Mouse (Mus musculus) heart, adult 9 months (tissue): Measurements from ENCODE around the gene Igfbp6.
"Not testable (repeated sequence)": the region's sequence is repeated elsewhere in the genome, so short reads cannot be mapped to it uniquely, and the experiment has no call there.

Experiments
- DNase-seq, 2 experiments: peaks; one replicate each; pipeline ENCODE4 v3.0.0; 2022; ENCODE audit warnings: low spot score in 2 of 2

The Igfbp6 gene

DNA sequence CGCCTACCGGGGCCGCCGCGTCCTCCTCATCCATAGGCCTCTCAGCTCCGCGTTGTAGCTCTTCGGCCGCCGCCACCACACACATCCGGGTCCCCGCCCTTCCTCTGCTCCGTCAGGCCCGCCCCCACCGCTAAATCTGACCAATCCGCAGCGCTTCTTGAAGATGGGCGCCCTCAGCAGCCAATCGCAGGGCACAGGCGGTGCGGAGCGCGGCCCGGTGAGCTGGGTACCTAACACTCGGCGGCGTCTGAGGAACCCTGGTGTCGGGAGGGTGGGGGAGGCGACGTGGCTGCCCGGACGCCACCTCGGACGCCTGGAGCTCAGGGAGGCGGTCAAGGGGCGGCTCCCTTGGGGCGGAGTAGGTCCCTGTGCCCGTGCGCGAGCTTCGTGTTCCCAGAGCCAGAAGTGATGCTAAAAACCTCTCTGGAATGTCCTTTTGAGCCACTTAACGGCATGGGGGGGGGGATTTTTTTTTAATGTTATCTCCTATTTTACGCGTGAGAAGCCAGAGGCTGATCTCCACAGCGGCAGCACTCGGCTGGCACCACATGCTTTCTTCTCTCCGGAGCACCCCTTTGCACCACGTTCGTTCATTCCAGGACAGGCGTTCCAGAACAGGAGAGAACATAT lies 7.9 kb upstream of the Igfbp6 start, which contains the start of gene Spryd3:
Gene Spryd3, minus strand, starts transcription at position 106 of the 630 bp plus-strand sequence.
- DNase-seq = peak; percentile 98 to 99

DNA sequence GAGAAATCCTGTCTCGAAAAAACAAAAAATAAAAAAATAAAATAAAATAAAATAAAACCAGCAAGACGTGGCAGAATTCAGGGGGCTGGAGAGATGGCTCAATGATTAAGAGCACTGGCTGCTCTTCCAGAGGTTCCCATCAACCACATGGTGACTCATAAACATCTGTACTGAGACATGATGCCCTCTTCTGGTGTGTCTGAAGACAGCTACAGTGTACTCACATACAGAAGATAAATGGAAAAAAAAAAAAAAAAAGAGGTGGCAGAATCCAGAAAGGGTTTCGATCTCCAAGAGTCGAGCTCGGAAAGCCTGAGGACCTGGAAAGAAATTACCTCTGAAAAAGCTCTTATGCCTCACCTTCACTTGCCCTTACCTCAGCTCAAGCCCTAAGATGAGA lies 3.0 kb upstream of the Igfbp6 start:
- DNase-seq = no peak

DNA sequence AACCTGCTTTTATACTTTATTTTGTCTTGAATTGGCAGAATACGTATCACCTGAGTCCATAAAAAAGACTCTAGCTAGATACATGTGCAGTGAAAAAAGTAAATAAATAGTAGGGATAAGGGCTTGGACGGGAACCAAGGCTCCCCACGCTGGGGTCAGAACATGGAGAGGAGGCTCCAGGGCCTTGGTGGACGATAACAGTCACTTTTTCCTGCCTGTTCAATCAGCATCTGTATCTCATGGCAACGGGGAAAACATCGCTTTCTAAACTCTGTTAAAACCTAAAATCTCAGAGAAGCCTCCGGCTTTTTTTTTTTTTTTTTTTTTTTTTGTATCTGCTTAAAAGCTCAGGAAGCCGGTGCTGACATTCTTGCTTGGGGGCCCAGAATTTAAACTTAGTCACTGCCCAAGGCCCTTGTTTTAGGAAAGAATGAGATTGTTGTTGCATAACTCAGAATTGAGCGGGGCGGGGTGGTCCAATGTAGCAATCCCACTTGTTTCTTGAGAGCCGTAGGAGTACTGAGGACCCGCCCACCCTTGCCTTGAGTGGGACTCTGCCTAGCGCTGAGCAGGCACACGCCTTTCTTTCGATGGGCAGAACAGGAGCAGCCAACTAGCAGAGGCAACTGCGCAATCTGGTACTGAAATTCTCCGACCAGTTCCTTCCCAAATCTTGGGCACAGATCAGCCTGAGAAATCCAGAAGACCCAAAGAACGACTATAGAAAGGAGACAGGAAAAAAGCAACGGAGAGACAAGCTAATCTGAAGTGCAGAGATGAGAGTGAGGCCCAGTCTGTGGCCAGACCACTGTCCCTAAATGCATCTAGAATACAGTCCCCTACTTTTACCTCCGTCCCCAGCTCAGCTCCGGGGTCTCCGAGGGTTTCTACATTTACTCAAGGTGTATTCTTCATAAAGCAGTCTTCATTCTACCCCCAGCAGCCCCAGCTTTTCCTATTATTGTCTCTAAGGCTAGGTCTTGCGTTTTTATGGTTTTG lies 949 bp upstream of the Igfbp6 start:
- DNase-seq = peak; percentile 73 to 76

DNA sequence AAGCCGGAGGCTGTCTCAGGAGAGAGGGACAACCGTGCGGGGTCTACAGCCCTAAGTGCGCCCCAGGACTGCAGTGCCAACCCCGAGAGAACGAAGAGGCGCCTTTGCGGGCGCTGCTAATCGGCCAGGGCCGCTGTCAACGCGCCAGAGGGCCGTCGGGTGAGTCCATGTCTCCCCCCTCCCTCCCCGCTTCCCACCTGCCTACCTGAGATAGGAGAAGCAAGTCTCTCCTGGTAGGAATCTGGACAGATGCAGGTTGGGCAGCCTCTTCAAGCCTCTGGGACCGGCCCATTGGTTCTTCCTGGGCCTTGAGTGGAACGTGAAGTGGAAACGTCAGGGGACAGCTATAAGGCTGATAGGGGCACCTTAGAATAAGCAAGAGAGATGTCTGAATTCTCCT lies 564 bp downstream of the Igfbp6 start:
- no peak for DNase-seq

DNA sequence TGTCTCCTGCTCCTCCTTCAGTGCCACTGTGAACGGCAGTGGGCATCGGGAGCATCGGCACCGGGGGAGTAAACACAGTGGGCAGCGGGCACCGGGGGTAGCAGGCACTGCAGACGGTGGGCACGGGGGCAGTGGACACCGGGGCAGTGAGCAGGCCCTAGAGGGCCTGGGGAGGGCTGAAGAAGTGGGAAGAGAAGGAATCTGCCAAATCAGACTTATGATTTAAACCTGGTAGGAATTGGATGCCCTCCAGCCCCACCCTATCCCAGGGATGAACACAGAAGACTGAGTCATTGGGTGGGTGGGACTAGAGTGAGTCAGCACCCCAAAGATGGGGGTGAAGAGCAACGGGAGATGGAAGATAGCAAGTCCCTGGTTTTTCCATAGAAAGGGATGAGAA lies 1.2 kb downstream of the Igfbp6 start:
- peak; percentile 41 to 43 for DNase-seq

DNA sequence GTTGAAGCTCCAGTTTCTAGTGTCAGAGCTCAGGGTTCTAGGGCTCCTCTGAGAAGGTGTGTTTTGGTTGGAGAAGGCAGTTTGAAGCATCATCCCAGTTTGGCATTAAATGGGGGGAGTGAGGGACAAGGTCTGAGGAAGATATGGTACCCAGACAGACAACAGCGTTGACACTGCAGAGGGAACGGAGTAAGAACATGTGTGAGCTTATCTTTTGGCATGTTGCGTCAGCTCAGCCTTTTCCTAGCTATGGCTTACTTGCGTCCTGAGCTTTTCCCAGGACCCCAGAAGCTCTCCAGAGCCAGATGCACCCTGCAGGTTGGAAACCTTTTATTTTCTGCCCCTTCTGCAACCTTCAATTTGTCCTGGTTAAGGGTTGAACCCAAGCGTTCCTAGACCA lies 1.9 kb downstream of the Igfbp6 start:
- no peak for DNase-seq

DNA sequence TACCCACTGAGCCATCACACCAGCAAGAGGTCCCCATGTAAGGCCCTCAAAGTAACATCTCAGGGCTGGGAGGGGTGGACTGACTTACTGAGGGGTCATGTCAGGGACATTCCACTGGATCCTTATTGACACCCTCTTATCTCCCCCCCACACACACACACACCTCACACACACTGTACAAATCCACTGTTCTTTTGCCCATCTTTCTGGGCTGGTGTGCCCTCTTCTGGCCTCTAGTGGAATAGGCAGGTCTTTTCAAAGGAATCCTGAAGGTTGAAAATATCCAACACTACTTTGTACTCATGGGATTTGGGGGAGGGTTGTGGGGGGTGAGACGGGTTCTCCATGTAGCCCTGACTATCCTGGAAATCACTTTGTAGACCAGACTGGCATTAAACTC lies 2.7 kb downstream of the Igfbp6 start:
- DNase-seq = peak in 1 of 2 experiments; percentile 45

DNA sequence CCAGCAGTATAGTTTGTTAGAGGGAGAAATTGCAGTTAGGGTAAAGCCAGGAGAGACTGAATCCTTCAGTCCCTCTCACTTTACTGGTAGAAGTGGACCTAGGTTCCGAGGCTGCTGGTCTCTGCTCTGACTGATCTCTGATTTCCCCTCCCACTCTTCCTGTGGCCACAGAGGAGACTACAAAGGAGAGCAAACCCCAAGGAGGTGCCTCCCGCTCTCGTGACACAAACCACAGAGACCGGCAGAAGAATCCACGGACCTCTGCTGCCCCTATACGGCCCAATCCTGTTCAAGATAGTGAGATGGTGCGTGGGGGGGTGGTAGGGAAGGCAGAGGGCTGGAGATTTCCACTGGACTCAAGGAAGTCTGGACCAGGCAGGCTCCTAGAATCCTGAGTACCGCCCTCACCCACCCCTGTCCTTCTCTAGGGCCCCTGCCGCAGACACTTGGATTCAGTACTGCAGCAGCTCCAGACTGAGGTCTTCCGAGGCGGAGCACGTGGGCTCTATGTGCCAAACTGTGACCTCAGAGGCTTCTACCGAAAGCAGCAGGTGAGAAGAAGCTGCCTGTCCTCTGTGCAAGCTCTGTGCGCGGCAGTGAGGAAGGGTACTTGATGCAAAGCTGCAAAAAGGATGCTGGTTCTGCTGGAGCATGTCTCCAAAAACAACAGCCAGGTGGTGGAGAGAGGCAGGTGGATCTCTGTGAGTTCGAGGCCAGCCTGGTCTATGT lies 3.7 kb downstream of the Igfbp6 start:
- no peak for DNase-seq

DNA sequence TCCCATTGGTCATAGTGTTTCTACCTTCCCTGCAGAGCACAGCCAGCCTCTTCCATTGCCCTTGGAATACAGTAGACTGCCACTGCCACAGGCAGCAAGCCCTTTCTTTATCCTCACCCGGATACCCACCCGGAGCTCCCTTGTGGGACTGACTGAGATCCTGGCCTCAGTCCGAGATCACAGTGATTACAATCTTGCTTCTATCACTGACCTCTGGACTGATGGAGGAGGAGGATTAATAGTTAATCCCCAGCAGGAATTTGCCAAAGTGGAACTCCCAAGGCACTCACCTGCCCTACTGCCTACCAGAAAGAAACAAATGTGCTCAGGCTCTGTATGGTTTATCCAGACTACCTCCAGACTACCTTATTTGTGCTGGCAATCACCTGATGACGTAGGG lies 5.4 kb downstream of the Igfbp6 start:
- no peak for DNase-seq

DNA sequence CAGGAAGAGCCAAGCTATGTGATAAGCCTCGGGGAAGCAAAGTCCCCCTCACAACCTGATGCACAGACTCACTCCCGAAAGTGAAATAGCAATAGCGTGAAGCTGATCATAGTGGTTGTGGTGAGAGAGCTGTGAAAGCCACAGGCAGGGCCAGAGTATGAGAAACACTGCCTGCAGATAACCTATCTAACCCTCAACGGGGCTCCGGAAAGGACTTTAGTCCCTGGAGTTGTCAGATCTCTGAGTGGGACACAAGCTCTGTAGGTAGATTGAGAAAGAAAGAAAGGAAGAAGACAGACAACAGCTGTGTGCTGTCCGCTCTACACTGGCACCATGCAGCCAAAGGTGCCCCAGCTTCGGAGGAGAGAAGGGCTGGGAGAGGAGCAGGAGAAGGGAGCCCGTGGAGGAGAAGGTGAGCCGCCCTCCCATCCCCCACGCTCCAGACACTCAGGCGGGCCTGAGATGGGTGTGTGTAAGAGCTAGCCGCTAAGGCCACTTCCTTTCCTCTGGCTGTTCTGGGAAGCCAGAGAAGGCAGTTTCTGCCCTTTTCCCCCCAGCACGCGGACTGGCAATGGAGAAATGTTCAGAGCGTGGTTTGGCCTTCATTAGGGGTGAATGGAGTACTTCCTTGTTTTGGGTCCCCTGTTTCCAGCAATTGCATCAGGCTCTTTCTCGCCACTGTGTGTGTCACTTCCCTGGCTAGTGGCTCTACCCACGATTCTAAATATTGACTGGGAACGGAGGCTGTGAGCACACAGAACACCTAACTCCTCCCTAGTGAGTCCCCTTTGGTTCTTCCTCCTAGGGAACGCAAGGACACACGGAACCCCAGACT lies 6.4 kb downstream of the Igfbp6 start, which contains the start of gene Soat2:
Gene Soat2, plus strand, starts transcription at position 226 of the 835 bp plus-strand sequence.
- peak in 1 of 2 experiments; percentile 52 for DNase-seq

DNA sequence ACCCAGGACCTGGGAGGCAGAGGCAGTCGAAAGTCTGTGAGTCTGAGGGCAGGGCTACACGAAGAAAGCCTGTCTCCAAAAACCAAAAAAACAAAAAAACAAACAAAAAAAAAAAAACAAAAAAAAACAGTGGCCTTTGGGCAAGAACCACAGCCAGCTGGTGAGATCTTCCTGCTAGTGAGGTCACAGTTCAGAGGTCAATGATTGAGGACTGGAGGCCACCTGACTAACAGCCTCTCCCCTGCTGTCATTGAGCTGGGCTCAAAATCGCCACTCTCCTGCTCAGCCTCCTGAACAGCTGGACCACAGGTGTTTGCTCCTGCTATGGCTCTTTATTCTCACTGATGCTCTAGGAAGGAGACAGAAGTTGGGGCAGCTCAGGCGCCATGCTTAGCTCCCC lies 8.5 kb downstream of the Igfbp6 start:
- DNase-seq = no peak

DNA sequence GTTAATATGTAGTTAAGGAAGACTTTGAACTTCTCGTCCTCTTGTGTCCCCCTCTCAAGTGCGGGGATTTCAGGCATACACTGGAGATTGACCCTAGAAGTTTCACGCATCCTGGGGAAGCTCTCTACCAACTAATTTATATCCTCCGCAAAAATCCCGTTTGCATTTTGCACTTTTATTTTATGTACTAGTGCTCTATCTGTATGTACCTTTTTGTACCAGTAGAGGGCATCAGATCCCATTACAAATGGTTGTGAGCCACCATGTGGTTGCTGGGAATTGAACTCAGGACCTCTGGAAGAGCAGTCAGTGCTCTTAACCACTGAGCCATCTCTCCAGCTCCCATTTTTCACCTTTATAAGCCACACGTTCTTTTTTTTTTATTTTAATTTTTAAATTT lies 10.8 kb downstream of the Igfbp6 start:
- not testable (repeated sequence) for DNase-seq

DNA sequence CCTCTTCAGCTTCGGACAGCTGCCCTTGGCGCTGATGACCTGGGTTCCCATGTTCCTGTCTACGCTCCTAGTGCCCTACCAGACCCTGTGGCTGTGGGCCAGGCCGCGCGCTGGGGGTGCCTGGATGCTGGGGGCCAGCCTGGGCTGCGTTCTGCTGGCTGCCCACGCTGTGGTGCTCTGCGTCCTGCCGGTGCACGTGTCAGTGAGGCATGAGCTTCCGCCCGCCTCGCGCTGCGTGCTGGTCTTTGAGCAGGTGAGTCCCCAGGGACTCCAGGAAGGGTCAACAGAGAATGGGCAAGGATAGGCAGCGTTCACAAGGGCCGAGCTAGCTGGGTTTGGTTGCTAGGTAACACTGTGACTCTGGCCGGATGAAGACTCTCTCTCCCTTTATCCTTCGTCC lies 12.7 kb downstream of the Igfbp6 start:
- no peak for DNase-seq

DNA sequence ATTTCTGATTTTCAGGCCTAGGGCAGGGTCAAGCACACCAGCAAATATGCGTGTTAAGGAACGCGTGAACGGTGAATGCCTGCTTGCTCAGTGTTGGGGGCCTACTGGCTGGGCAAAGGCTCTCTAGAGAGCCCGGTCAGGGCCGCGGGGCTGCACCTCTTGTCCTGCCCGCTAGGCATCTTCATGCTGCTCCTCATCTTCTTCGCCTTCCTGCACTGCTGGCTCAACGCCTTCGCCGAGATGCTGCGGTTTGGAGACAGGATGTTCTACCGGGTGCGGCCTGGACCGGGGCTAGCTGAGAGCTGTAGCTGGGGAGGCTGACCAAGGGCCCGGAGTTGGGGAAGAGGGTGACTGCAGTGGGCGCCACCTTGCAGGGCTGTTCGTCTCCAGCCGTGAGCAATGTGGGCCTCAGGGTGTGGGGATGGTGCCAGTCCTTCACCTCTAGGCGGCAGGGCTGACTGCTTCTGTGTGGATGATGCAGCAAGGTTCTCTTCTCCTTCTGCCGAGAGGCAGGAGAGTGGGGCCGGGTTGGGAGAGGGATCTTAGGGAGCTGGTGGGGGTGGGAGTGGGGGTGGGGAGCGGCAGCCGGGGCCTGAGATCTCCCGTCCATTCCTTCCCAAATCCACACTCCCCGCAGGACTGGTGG lies 16.4 kb downstream of the Igfbp6 start:
- DNase-seq = no peak

DNA sequence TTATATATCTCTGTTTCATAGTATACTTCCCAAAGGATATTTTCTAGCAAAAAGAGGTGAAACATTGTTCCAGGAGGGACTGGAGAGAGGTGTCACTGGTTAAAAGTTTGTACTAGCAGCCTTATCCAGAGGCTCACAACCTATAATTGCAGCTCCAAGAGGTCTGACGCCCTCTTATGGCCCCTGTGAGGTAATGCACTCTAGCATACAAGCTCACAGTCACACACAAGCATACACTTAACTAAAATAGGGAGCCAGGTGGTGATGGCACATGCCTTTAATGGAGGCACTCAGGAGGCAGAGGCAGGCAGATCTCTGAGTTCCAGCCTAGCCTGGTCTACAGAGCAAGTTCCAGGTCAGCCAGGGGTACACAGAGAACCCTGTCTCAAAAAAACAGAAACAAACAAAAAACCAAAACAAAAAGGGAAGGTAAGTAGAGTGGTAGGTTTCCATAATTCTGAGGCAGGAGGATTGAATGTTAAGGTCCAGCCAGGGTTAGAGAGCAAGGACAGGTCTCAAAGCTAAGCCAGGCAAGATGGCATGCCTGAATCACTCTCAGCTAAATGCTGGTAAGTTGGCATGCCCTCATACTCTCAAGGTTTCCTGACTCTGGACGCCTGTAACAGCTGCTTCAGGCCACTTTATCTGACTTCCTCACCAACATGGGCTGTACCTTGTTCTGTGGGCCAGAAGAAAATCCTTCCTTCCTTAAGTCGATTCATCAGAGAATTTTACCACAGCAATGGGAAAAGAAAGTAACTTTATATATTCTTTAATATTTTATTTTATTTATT lies 19.9 kb downstream of the Igfbp6 start:
- DNase-seq = no peak

DNA sequence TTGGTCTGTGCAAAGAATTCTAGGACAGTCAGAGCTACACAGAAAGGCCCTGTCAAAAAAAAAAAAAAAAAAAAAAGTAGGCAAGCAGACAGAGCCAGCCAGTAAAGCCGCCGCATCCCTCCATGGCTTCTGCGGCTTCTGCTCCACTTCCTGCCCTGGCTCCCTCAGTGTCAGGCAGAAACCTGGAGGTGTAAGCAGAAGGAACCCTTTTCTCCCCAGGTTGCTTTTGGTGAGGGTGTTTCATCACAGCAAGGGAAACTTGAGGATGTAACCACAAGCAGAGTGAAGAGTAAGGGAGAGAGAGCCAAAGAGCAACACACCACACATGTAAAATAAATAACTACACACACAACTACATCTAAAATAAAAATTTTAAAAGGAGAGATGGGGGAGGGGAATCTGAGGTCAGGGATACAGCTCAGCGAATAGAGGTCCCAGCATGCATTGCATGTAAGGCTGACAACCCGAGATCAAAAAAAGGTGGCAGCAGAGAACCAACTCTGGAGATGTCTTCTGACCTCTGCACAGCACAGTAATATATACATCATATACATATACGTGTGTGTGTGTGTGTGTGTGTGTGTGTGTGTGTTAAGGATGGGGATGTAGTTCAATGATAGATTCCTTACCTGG lies 21.4 kb downstream of the Igfbp6 start:
- no peak for DNase-seq

DNA sequence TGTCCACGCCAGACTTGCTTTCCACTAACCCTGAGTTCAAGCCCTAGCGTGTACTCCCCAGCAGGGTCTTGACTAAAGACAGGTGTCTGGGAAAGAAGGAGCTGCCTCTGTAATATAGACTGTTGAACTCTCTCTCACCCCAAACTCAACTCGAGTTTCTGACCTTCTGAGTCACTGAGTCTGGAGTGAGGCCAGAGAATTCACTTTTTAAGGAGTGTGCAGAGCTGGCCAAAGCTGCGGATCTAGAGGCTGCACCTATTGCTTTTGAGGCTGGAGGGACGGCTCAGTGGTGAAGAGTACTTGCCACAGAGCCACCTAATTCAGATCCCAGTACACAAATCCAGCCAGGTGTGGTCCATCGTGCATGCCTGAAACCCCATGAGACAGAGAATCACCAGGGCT lies 23.5 kb downstream of the Igfbp6 start:
- peak in 1 of 2 experiments; percentile 22 for DNase-seq

DNA sequence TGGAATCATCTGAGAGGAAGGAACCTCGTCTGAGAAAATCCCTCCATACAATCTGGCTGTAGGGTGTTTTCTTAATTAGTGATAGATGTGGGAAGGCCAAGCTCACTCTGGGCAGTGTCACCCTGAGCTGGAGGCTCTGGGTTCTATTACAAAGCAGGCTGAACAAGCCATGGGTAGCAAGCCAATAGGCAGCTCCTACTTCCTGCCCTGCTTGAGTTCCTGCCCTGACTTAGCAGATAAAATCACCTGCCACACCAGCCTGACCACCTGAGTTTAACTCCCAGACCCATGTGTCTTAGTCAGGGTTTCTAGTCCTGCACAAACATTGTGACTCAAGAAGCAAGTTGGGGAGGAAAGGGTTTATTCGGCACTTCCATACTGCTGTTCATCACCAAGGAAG lies 24.9 kb downstream of the Igfbp6 start:
- DNase-seq = no peak

DNA sequence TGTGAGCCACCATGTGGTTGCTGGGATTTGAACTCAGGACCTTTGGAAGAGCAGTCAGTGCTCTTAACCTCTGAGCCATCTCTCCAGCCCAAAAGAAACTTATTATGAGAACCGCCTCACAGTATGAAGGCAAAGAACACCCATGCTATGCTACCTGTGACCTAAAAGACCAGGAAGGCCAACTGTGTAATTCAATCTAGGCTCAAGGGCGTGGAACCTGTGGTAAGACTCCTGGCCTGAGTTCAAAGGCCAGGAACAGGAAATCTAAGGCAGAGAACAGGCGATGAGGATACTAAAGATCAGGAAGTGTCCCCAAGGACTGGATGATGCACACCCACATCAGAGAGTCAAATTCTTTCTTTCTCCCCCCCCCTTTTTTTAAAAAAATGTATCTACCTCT lies 29.4 kb downstream of the Igfbp6 start:
- DNase-seq = no peak
